Mouse (Mus musculus) intestine, embryonic 15.5 days (tissue): ENCODE measurements around the gene Ugt1a9. TPM values are rescaled to one million over a fixed set of nuclear protein-coding genes. Genes with fewer than 3 reads are reported as not detected.
"Not testable (repeated sequence)": the region's sequence is repeated elsewhere in the genome, so short reads cannot be mapped to it uniquely, and the experiment has no call there.

Experiments used
- ATAC-seq: fragments of 200-750 bp; cut with Nextera tagmentation; 2 replicates; pipeline ENCODE4 v1.8.0; 2017; ENCODE audit warnings: moderate TSS enrichment, moderate library complexity
- H3K27ac ChIP-seq: fragments of 300-500 bp; sonication (generic); 2 replicates; pipeline ENCODE4 v1.5.1; 2015; ENCODE audit warnings: mild to moderate bottlenecking, inconsistent platforms
- H3K27me3 ChIP-seq: fragments of 300-500 bp; sonication (generic); replicated peaks from 2 replicates; pipeline ENCODE4 v1.6.1; 2015; ENCODE audit warnings: inconsistent platforms
- H3K36me3 ChIP-seq: fragments of 300-500 bp; sonication (generic); 2 replicates; pipeline ENCODE4 v1.6.1; 2015; ENCODE audit warnings: inconsistent platforms
- H3K4me1 ChIP-seq: fragments of 300-500 bp; sonication (generic); replicated peaks from 2 replicates; pipeline ENCODE4 v1.6.1; 2015; ENCODE audit warnings: inconsistent platforms
- H3K4me2 ChIP-seq: fragments of 300-500 bp; sonication (generic); replicated peaks from 2 replicates; pipeline ENCODE4 v1.6.1; 2015; ENCODE audit warnings: mild to moderate bottlenecking, inconsistent platforms
- H3K4me3 ChIP-seq: fragments of 300-500 bp; sonication (generic); replicated peaks from 2 replicates; pipeline ENCODE4 v1.5.1; 2015; ENCODE audit warnings: inconsistent platforms
- H3K9ac ChIP-seq: fragments of 300-500 bp; sonication (generic); 2 replicates; pipeline ENCODE4 v1.6.1; 2015; ENCODE audit warnings: inconsistent platforms
- H3K9me3 ChIP-seq: fragments of 300-500 bp; sonication (generic); 2 replicates; pipeline ENCODE4 v1.6.1; 2016; ENCODE audit warnings: inconsistent platforms
- WGBS: fragments of 180-500 bp; shearing (Covaris S2); methylation state at CpG from one replicate; pipeline ENCODE4 v1.1.7; 2015; 5-methylcytosine and 5-hydroxymethylcytosine counted together
- polyA plus RNA-seq: library from polyadenylated mRNA; unstranded; fragments of >200 nt; fragmentation: Nextera tagmentation; extraction: Ambion mirVana; gene quantifications from 2 replicates; pipeline ENCODE4 v1.2.1, GENCODE M21; 2015

Ugt1a9 gene
- 5.6 and 8.0 TPM in 2 replicates for polyA plus RNA-seq

- Histone ChIP-seq H3K9me3 (no peaks in the 10 kb centered on the region), H3K4me2 (no peak within 1 kb of the TSS), H3K27ac (no peak within 1 kb of the TSS), H3K27me3 (no peaks in the 10 kb centered on the region), H3K9ac (no peak within 1 kb of the TSS), H3K36me3 (no peaks in the 10 kb centered on the region), H3K4me1 (no peaks in the 10 kb centered on the region), H3K4me3 (no peak within 1 kb of the TSS)
- peak; percentile 69 for ATAC-seq
- 49% methylated on average over 2 of the region's 2 CpGs for WGBS
Observed at GRCm38 (mm10) chr1:88070495-88070894, at the start of gene Ugt1a9. Gene Ugt1a9 (plus strand): TSS chr1:88070800.

GRCm38 (mm10) chr1:88025244-88025643 lies 45.4 kb upstream of the Ugt1a9 start:
- not testable (repeated sequence) for H3K9ac ChIP-seq, H3K4me2 ChIP-seq, H3K36me3 ChIP-seq, H3K9me3 ChIP-seq, H3K4me3 ChIP-seq, ATAC-seq, H3K4me1 ChIP-seq, H3K27ac ChIP-seq, H3K27me3 ChIP-seq
- 69% methylated on average over 3 of the region's 3 CpGs for WGBS

GRCm38 (mm10) chr1:88043044-88043443 lies 27.6 kb upstream of the Ugt1a9 start:
- H3K36me3 ChIP-seq, H3K4me2 ChIP-seq, ATAC-seq: not testable (repeated sequence)

GRCm38 (mm10) chr1:88044832-88045437 lies 25.7 kb upstream of the Ugt1a9 start:
- WGBS = 54% methylated on average over 4 of the region's 5 CpGs

More at GRCm38 (mm10) chr1:88043044-88043443, 27.6 kb upstream of the Ugt1a9 start:
- H3K27ac ChIP-seq, H3K4me1 ChIP-seq, H3K9ac ChIP-seq, H3K9me3 ChIP-seq, H3K4me3 ChIP-seq, H3K27me3 ChIP-seq: not testable (repeated sequence)
- WGBS = 81% methylated on average over 1 of the region's 2 CpGs

GRCm38 (mm10) chr1:88047408-88047807 lies 23.2 kb upstream of the Ugt1a9 start:
- not testable (repeated sequence) for H3K27ac ChIP-seq, H3K9me3 ChIP-seq, H3K4me2 ChIP-seq, H3K27me3 ChIP-seq, H3K36me3 ChIP-seq, H3K9ac ChIP-seq, ATAC-seq, H3K4me1 ChIP-seq, H3K4me3 ChIP-seq
- 88% methylated on average over 2 of the region's 2 CpGs for WGBS

More at GRCm38 (mm10) chr1:88044832-88045437, 25.7 kb upstream of the Ugt1a9 start:
- not testable (repeated sequence) for ATAC-seq, H3K4me1 ChIP-seq, H3K4me2 ChIP-seq, H3K27me3 ChIP-seq, H3K36me3 ChIP-seq, H3K9ac ChIP-seq, H3K9me3 ChIP-seq, H3K4me3 ChIP-seq, H3K27ac ChIP-seq

- Histone ChIP-seq H3K4me3 (no peak within 1 kb of the TSS), H3K27ac (no peak within 1 kb of the TSS), H3K9me3 (no peaks in the 10 kb centered on the region), H3K4me1 (no peaks in the 10 kb centered on the region), H3K27me3 (no peaks in the 10 kb centered on the region), H3K36me3 (no peaks in the 10 kb centered on the region), H3K4me2 (no peak within 1 kb of the TSS), H3K9ac (no peak within 1 kb of the TSS)
- 71% methylated on average over 1 of the region's 1 CpGs for WGBS
- no peak for ATAC-seq
Observed at GRCm38 (mm10) chr1:88055088-88055487, 15.5 kb upstream of the Ugt1a9 start, which contains the start of gene Ugt1a10. Gene Ugt1a10 (plus strand): TSS chr1:88055388.

GRCm38 (mm10) chr1:88066472-88067102 lies 4.0 kb upstream of the Ugt1a9 start:
- ATAC-seq, H3K27ac ChIP-seq, H3K4me3 ChIP-seq, H3K27me3 ChIP-seq, H3K9me3 ChIP-seq, H3K9ac ChIP-seq, H3K4me1 ChIP-seq, H3K4me2 ChIP-seq, H3K36me3 ChIP-seq: not testable (repeated sequence)
- 85% methylated on average over 1 of the region's 2 CpGs for WGBS

- no peaks in the 10 kb centered on the region for H3K4me1 ChIP-seq
- H3K27ac ChIP-seq = no peak overlapping the region
Observed at GRCm38 (mm10) chr1:88070902-88071301, 302 bp downstream of the Ugt1a9 start.

GRCm38 (mm10) chr1:88074471-88074870 lies 3.9 kb downstream of the Ugt1a9 start:
- WGBS = 76% methylated on average over 2 of the region's 2 CpGs
- Histone ChIP-seq H3K4me1 (no peaks in the 10 kb centered on the region), H3K4me3 (no peak overlapping the region), H3K9ac (no peak overlapping the region), H3K9me3 (no peaks in the 10 kb centered on the region), H3K36me3 (no peaks in the 10 kb centered on the region), H3K4me2 (no peak overlapping the region), H3K27me3 (no peaks in the 10 kb centered on the region), H3K27ac (no peak overlapping the region)
- ATAC-seq = no peak

More at GRCm38 (mm10) chr1:88070902-88071301, 302 bp downstream of the Ugt1a9 start:
- no peak overlapping the region for H3K9ac ChIP-seq
- H3K9me3 ChIP-seq = no peaks in the 10 kb centered on the region
- 73% methylated on average over 4 of the region's 4 CpGs for WGBS
- no peaks in the 10 kb centered on the region for H3K36me3 ChIP-seq
- H3K4me3 ChIP-seq = no peak overlapping the region
- H3K27me3 ChIP-seq = no peaks in the 10 kb centered on the region
- no peak for ATAC-seq
- no peak overlapping the region for H3K4me2 ChIP-seq

- H3K4me3 ChIP-seq = no peak overlapping the region
- no peak overlapping the region for H3K27ac ChIP-seq
- H3K4me2 ChIP-seq = no peak overlapping the region
- no peaks in the 10 kb centered on the region for H3K36me3 ChIP-seq
- no peak for ATAC-seq
- no peaks in the 10 kb centered on the region for H3K27me3 ChIP-seq
- WGBS = 88% methylated on average over 1 of the region's 1 CpGs
- no peaks in the 10 kb centered on the region for H3K4me1 ChIP-seq
- no peaks in the 10 kb centered on the region for H3K9me3 ChIP-seq
- no peak overlapping the region for H3K9ac ChIP-seq
Observed at GRCm38 (mm10) chr1:88077128-88077527, 6.5 kb downstream of the Ugt1a9 start.

- no peak overlapping the region for H3K4me2 ChIP-seq
- H3K36me3 ChIP-seq = no peaks in the 10 kb centered on the region
- H3K9me3 ChIP-seq = no peaks in the 10 kb centered on the region
- no peak for ATAC-seq
- no peak overlapping the region for H3K27ac ChIP-seq
- whole genome bisulfite sequencing = 89% methylated on average over 1 of the region's 1 CpGs
- no peak overlapping the region for H3K9ac ChIP-seq
- H3K27me3 ChIP-seq = no peaks in the 10 kb centered on the region
- H3K4me3 ChIP-seq = no peak overlapping the region
- no peaks in the 10 kb centered on the region for H3K4me1 ChIP-seq
Observed at GRCm38 (mm10) chr1:88081670-88082069, 11.1 kb downstream of the Ugt1a9 start.

- peak; percentile 89 for ATAC-seq
- H3K36me3 ChIP-seq = no peaks in the 10 kb centered on the region
- no peaks in the 10 kb centered on the region for H3K27me3 ChIP-seq
- 46% methylated on average over 1 of the region's 1 CpGs for WGBS
- H3K4me2 ChIP-seq = no peak overlapping the region
- no peak overlapping the region for H3K4me3 ChIP-seq
- H3K4me1 ChIP-seq = no peaks in the 10 kb centered on the region
- H3K9me3 ChIP-seq = no peaks in the 10 kb centered on the region
- H3K9ac ChIP-seq = no peak overlapping the region
- no peak overlapping the region for H3K27ac ChIP-seq
Observed at GRCm38 (mm10) chr1:88086125-88086524, 15.5 kb downstream of the Ugt1a9 start.

GRCm38 (mm10) chr1:88087513-88087912 lies 16.9 kb downstream of the Ugt1a9 start, which contains the start of gene Ugt1a8:
Gene Ugt1a8 (plus strand): TSS chr1:88087813.
- Histone ChIP-seq H3K9me3 (no peaks in the 10 kb centered on the region), H3K4me3 (no peak within 1 kb of the TSS), H3K27ac (no peak within 1 kb of the TSS), H3K36me3 (no peaks in the 10 kb centered on the region), H3K27me3 (no peaks in the 10 kb centered on the region), H3K4me1 (0 out of 2 replicates have a peak, but pooled peaks cover 2% of the 10 kb centered on the region), H3K4me2 (no peak within 1 kb of the TSS), H3K9ac (no peak within 1 kb of the TSS)
- no peak for ATAC-seq
- 69% methylated on average over 3 of the region's 3 CpGs for WGBS
